Mouse (Mus musculus) heart, embryonic 13.5 days (tissue): ENCODE measurements around the gene Rph3a. TPM values are rescaled to one million over a fixed set of nuclear protein-coding genes. Genes with fewer than 3 reads are reported as not detected.
"Not testable (repeated sequence)": the region's sequence is repeated elsewhere in the genome, so short reads cannot be mapped to it uniquely, and the experiment has no call there.

Source experiments
- ATAC-seq: fragments of 200-750 bp; cut with Nextera tagmentation; 2 replicates; pipeline ENCODE4 v1.8.0; 2017; ENCODE audit warnings: moderate TSS enrichment; ENCODE audit not compliant: insufficient number of reproducible peaks, low FRiP score, low TSS enrichment; ENCODE audit errors: extremely low read depth
- H3K27ac ChIP-seq: fragments of 300-500 bp; sonication (generic); replicated peaks from 2 replicates; pipeline ENCODE4 v1.5.1; 2015; ENCODE audit warnings: moderate library complexity, mild to moderate bottlenecking, inconsistent platforms
- H3K27me3 ChIP-seq: fragments of 300-500 bp; sonication (generic); replicated peaks from 2 replicates; pipeline ENCODE4 v1.6.1; 2015; ENCODE audit warnings: mild to moderate bottlenecking, inconsistent platforms
- H3K36me3 ChIP-seq: fragments of 300-500 bp; sonication (generic); 2 replicates; pipeline ENCODE4 v1.6.1; 2015; ENCODE audit warnings: mild to moderate bottlenecking, inconsistent platforms
- H3K4me1 ChIP-seq: fragments of 300-500 bp; sonication (generic); 2 replicates; pipeline ENCODE4 v1.6.1; 2015; ENCODE audit warnings: inconsistent platforms
- H3K4me2 ChIP-seq: fragments of 300-500 bp; sonication (generic); 2 replicates; pipeline ENCODE4 v1.6.1; 2015; ENCODE audit warnings: inconsistent platforms, mild to moderate bottlenecking, moderate library complexity
- H3K4me3 ChIP-seq: fragments of 300-500 bp; sonication (generic); 2 replicates; pipeline ENCODE4 v1.5.1; 2015; ENCODE audit warnings: moderate library complexity, mild to moderate bottlenecking, inconsistent platforms
- H3K9ac ChIP-seq: fragments of 300-500 bp; sonication (generic); 2 replicates; pipeline ENCODE4 v1.6.1; 2015; ENCODE audit warnings: inconsistent platforms, mild to moderate bottlenecking, moderate library complexity
- H3K9me3 ChIP-seq: fragments of 300-500 bp; sonication (generic); 2 replicates; pipeline ENCODE4 v1.6.1; 2016; ENCODE audit warnings: inconsistent platforms
- WGBS: fragments of 180-500 bp; shearing (Covaris S2); methylation state at CpG from one replicate; pipeline ENCODE4 v1.1.7; 2015; ENCODE audit warnings: mixed read lengths; 5-methylcytosine and 5-hydroxymethylcytosine counted together
- polyA plus RNA-seq: library from polyadenylated mRNA; unstranded; fragments of >200 nt; fragmentation: Nextera tagmentation; extraction: Ambion mirVana; gene quantifications from 2 replicates; pipeline ENCODE4 v1.2.1, GENCODE M21; 2015

Rph3a gene
- polyA plus RNA-seq, 1 experiment from 2014 or later: not detected

- 27% methylated on average over 8 of the region's 8 CpGs for WGBS
Observed at GRCm38 (mm10) chr5:120938586-120938985, 71.3 kb downstream of the Rph3a start.

GRCm38 (mm10) chr5:120937841-120938240 lies 72.1 kb downstream of the Rph3a start:
- 62% methylated on average over 4 of the region's 4 CpGs for WGBS
- Histone ChIP-seq H3K9me3 (no peaks in the 10 kb centered on the region), H3K36me3 (no peaks in the 10 kb centered on the region), H3K9ac (no peak overlapping the region), H3K4me3 (no peak overlapping the region), H3K27ac (no peak overlapping the region), H3K4me1 (no peaks in the 10 kb centered on the region), H3K27me3 (no peaks in the 10 kb centered on the region), H3K4me2 (no peak overlapping the region)
- no peak for ATAC-seq

More at GRCm38 (mm10) chr5:120938586-120938985, 71.3 kb downstream of the Rph3a start:
- Histone ChIP-seq H3K27me3 (no peaks in the 10 kb centered on the region), H3K9ac (no peak overlapping the region), H3K36me3 (no peaks in the 10 kb centered on the region), H3K4me2 (no peak overlapping the region), H3K27ac (no peak overlapping the region), H3K4me3 (no peak overlapping the region), H3K9me3 (no peaks in the 10 kb centered on the region), H3K4me1 (no peaks in the 10 kb centered on the region)
- no peak for ATAC-seq

DNA sequence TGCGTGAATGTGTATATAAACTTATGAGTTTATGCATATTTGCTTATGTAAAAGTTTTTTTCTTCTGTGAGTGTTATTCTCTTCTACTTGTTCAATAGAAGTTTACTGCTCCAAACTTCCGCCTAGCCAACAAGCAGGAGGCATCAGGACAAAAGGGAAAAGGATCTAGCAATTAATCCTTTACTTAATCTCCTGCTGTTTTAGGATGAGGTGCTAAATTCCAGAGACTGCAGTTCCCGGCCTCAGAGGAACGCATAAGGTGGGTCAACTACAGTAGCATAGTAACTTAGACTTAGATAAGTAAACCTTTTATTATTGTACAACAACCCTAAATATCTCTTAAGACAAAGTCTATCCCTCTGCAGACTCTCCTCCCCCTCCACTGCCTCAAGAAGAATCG lies 75.9 kb downstream of the Rph3a start:
- Histone ChIP-seq H3K27me3 (no peaks in the 10 kb centered on the region), H3K4me3 (no peak overlapping the region), H3K4me2 (no peak overlapping the region), H3K27ac (no peak overlapping the region), H3K4me1 (no peaks in the 10 kb centered on the region), H3K9me3 (no peaks in the 10 kb centered on the region), H3K9ac (no peak overlapping the region), H3K36me3 (no peaks in the 10 kb centered on the region)
- 14% methylated on average over 5 of the region's 5 CpGs for WGBS
- ATAC-seq: no peak

DNA sequence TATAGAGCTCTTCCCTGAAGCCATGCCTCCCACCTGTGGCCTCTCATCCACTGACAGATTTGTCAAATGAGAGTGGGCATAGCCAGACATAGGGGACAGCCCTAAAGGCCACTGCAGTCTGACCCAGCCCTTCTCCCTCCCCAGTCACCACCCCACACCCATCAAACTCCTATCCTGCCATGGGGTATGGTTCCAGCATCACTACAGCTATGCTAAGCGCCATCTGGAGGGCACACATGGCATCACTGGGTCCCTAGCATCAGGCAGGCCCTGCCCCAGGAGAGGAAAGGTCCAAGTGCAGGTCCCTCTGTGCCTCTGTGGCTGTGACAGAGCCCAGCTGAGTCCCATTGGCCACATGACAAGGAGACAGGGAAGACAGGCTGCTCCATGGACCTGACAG lies 82.9 kb downstream of the Rph3a start:
- H3K27me3 ChIP-seq: no peaks in the 10 kb centered on the region
- no peak for ATAC-seq
- no peaks in the 10 kb centered on the region for H3K36me3 ChIP-seq
- H3K4me3 ChIP-seq: no peak overlapping the region
- no peak overlapping the region for H3K27ac ChIP-seq
- H3K4me1 ChIP-seq: no peaks in the 10 kb centered on the region
- no peak overlapping the region for H3K4me2 ChIP-seq
- H3K9ac ChIP-seq: no peak overlapping the region
- WGBS: 0% methylated on average over 1 of the region's 1 CpGs
- no peaks in the 10 kb centered on the region for H3K9me3 ChIP-seq

GRCm38 (mm10) chr5:120926311-120926710 lies 83.6 kb downstream of the Rph3a start:
- H3K4me1 ChIP-seq, H3K9me3 ChIP-seq, H3K27ac ChIP-seq, H3K9ac ChIP-seq, H3K4me2 ChIP-seq, ATAC-seq, H3K4me3 ChIP-seq, H3K36me3 ChIP-seq, H3K27me3 ChIP-seq: not testable (repeated sequence)
- 26% methylated on average over 2 of the region's 2 CpGs for WGBS

GRCm38 (mm10) chr5:120924520-120924919 lies 85.4 kb downstream of the Rph3a start:
- H3K9me3 ChIP-seq, H3K9ac ChIP-seq, H3K4me1 ChIP-seq, H3K27me3 ChIP-seq, H3K4me2 ChIP-seq, H3K27ac ChIP-seq, ATAC-seq, H3K36me3 ChIP-seq, H3K4me3 ChIP-seq: not testable (repeated sequence)
- WGBS: 81% methylated on average over 4 of the region's 4 CpGs

GRCm38 (mm10) chr5:120923969-120924368 lies 85.9 kb downstream of the Rph3a start:
- no peak overlapping the region for H3K27ac ChIP-seq
- H3K4me2 ChIP-seq: no peak overlapping the region
- no peaks in the 10 kb centered on the region for H3K27me3 ChIP-seq
- 69% methylated on average over 4 of the region's 4 CpGs for WGBS
- ATAC-seq: no peak
- no peak overlapping the region for H3K9ac ChIP-seq
- no peak overlapping the region for H3K4me3 ChIP-seq
- no peaks in the 10 kb centered on the region for H3K4me1 ChIP-seq
- no peaks in the 10 kb centered on the region for H3K9me3 ChIP-seq
- H3K36me3 ChIP-seq: no peaks in the 10 kb centered on the region

DNA sequence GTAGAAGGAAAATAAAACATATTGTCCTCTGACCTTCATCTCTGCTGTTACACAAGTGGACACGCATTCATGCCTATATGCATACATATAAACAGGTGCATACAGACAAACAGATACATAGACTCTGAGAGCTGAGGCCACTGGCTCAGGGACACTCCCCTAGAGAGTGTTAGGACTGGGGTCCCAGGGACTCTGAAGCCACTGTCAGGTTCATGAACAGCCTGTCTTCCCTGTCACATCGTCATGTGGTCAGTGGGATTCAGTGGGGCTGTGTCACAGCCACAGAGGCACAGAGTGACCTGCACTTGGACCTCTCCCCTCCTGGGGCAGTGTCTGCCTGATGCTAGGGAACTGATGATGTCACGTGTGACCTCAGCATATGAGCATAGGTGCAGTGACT lies 89.6 kb downstream of the Rph3a start:
- Histone ChIP-seq H3K4me2 (no peak overlapping the region), H3K36me3 (no peaks in the 10 kb centered on the region), H3K4me3 (no peak overlapping the region), H3K9me3 (no peaks in the 10 kb centered on the region), H3K27ac (no peak overlapping the region), H3K9ac (no peak overlapping the region), H3K4me1 (no peaks in the 10 kb centered on the region), H3K27me3 (no peaks in the 10 kb centered on the region)
- ATAC-seq: no peak
- 70% methylated on average over 3 of the region's 3 CpGs for WGBS

- not testable (repeated sequence) for H3K27me3 ChIP-seq, H3K4me1 ChIP-seq, H3K9ac ChIP-seq, H3K4me2 ChIP-seq, H3K9me3 ChIP-seq, H3K4me3 ChIP-seq, ATAC-seq, H3K36me3 ChIP-seq, H3K27ac ChIP-seq
- WGBS: 52% methylated on average over 2 of the region's 2 CpGs
Observed at GRCm38 (mm10) chr5:120919156-120919935, 90.5 kb downstream of the Rph3a start.

- not testable (repeated sequence) for H3K9ac ChIP-seq, ATAC-seq, H3K4me3 ChIP-seq, H3K27ac ChIP-seq, H3K4me2 ChIP-seq, H3K36me3 ChIP-seq, H3K9me3 ChIP-seq, H3K27me3 ChIP-seq, H3K4me1 ChIP-seq
- WGBS: 40% methylated on average over 8 of the region's 8 CpGs
Observed at GRCm38 (mm10) chr5:120914204-120914603, 95.7 kb downstream of the Rph3a start, which contains the start of gene Oas1d. Gene Oas1d (plus strand): TSS chr5:120914536.

DNA sequence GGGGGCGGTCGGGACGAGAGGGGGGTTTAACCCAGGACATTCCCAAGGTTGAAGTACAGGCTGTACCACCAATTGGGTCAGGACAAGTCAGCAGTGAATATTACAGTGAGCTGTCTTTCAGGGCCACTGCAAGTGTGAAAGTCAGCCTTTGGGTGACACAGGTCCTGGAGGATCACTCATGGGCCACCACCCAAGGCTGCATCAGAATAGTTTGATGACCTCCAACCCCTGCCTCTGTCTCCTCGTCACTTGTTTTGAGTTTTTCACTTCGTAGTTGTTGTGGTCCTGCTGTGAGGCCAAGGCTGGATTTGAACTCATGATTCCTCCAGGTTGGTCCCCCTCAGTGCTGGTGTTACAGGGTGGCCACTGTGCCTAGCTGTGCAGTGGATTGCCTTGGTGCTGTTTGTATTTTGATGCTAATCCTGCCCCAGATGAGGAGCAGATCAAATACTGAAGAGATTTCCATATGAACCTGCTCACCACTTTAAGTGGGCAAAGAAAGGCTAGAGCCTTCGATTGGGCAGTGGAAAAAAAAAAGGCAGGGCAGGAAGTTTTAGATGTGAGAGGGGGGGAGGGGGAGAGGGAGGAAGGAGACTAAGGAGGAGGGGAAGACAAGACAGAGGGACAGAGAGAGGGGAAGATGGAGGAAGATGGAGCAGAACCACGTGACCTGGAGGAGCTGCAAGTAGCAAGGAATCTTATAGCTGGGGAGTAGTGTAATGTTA lies 101.5 kb downstream of the Rph3a start:
- WGBS: 46% methylated on average over 7 of the region's 7 CpGs
- Histone ChIP-seq H3K9ac (no peak overlapping the region), H3K4me3 (no peak overlapping the region), H3K36me3 (no peaks in the 10 kb centered on the region), H3K4me2 (no peak overlapping the region), H3K27me3 (no peaks in the 10 kb centered on the region; the same call in 1 of the 2 replicates), H3K27ac (no peak overlapping the region), H3K4me1 (no peaks in the 10 kb centered on the region), H3K9me3 (no peaks in the 10 kb centered on the region)
- no peak for ATAC-seq
